Mouse (Mus musculus): ENCODE data around the gene Mpp2. TPM values are rescaled to one million over a fixed set of nuclear protein-coding genes. Genes with fewer than 3 reads are reported as not detected.

The Mpp2 gene
- 6.0 and 9.3 TPM in 2 replicates for polyA plus RNA-seq (2015; fragmentation: Nextera tagmentation; extraction: Ambion mirVana)

- Histone ChIP-seq H3K4me1 (replicated peaks) (peaks cover 20% of the 10 kb centered on the region), H3K36me3 (no peaks in the 10 kb centered on the region), H3K9ac (peak within 1 kb of the TSS; percentile 73), H3K9me3 (replicated peaks) (no peaks in the 10 kb centered on the region), H3K4me2 (peak within 1 kb of the TSS; percentile 97), H3K4me3 (peak within 1 kb of the TSS; percentile 81), H3K27ac (peak within 1 kb of the TSS; percentile 86), H3K27me3 (no peaks in the 10 kb centered on the region)
- peak; percentile 70 for ATAC-seq (replicated peaks; ENCODE audit: insufficient number of reproducible peaks, insufficient read depth, low FRiP score, low read depth)
- under 1% methylated on average over 49 of the region's 49 CpGs for WGBS
Measured at GRCm38 (mm10) chr11:102087931-102088898, at the start of gene Mpp2. Gene Mpp2 (minus strand): TSS chr11:102088515.

GRCm38 (mm10) chr11:102137625-102138446, 49.5 kb upstream of the Mpp2 start:
- Histone ChIP-seq H3K36me3 (no peaks in the 10 kb centered on the region), H3K27ac (no peak overlapping the region), H3K4me3 (peak overlapping the region; percentile 32), H3K9me3 (replicated peaks) (no peaks in the 10 kb centered on the region), H3K4me1 (replicated peaks) (peaks cover 9% of the 10 kb centered on the region), H3K4me2 (peak overlapping the region; percentile 61), H3K9ac (peak overlapping the region; percentile 47; the same call in 1 of the 2 replicates), H3K27me3 (peaks cover 27% of the 10 kb centered on the region)
- 39% methylated on average over 13 of the region's 13 CpGs for WGBS
- ATAC-seq (replicated peaks; ENCODE audit: insufficient number of reproducible peaks, insufficient read depth, low FRiP score, low read depth) = no peak

- Histone ChIP-seq H3K9ac (no peak overlapping the region), H3K4me1 (replicated peaks) (peaks cover 9% of the 10 kb centered on the region), H3K9me3 (replicated peaks) (no peaks in the 10 kb centered on the region), H3K36me3 (no peaks in the 10 kb centered on the region), H3K4me2 (no peak overlapping the region), H3K27ac (no peak overlapping the region), H3K27me3 (peaks cover 23% of the 10 kb centered on the region; the same call in 1 of the 2 replicates), H3K4me3 (no peak overlapping the region)
- 20% methylated on average over 4 of the region's 4 CpGs for WGBS
- no peak for ATAC-seq (replicated peaks; ENCODE audit: insufficient number of reproducible peaks, insufficient read depth, low FRiP score, low read depth)
Measured at GRCm38 (mm10) chr11:102134516-102134915, 46.2 kb upstream of the Mpp2 start.

- Histone ChIP-seq H3K9ac (no peak overlapping the region), H3K4me1 (replicated peaks) (no peaks in the 10 kb centered on the region), H3K36me3 (no peaks in the 10 kb centered on the region), H3K27me3 (peaks cover 7% of the 10 kb centered on the region; the same call in 1 of the 2 replicates), H3K27ac (no peak overlapping the region), H3K9me3 (replicated peaks) (no peaks in the 10 kb centered on the region), H3K4me2 (no peak overlapping the region), H3K4me3 (no peak overlapping the region)
- 71% methylated on average over 6 of the region's 6 CpGs for WGBS
- no peak for ATAC-seq (replicated peaks; ENCODE audit: insufficient number of reproducible peaks, insufficient read depth, low FRiP score, low read depth)
Measured at GRCm38 (mm10) chr11:102117386-102117785, 29.1 kb upstream of the Mpp2 start.

- no peak overlapping the region for H3K9ac ChIP-seq
- H3K27me3 ChIP-seq = peaks cover 4% of the 10 kb centered on the region; the same call in 1 of the 2 replicates
- H3K4me3 ChIP-seq = no peak overlapping the region
- H3K4me2 ChIP-seq = no peak overlapping the region
- 43% methylated on average over 8 of the region's 8 CpGs for WGBS
- H3K9me3 ChIP-seq (replicated peaks) = no peaks in the 10 kb centered on the region
- no peaks in the 10 kb centered on the region for H3K36me3 ChIP-seq
- H3K27ac ChIP-seq = no peak overlapping the region
- no peaks in the 10 kb centered on the region for H3K4me1 ChIP-seq (replicated peaks)
- no peak for ATAC-seq (replicated peaks; ENCODE audit: insufficient number of reproducible peaks, insufficient read depth, low FRiP score, low read depth)
Measured at GRCm38 (mm10) chr11:102116241-102116640, 27.9 kb upstream of the Mpp2 start.

GRCm38 (mm10) chr11:102111576-102111975, 23.3 kb upstream of the Mpp2 start:
- Histone ChIP-seq H3K9me3 (replicated peaks) (no peaks in the 10 kb centered on the region), H3K27ac (no peak overlapping the region), H3K9ac (no peak overlapping the region), H3K4me3 (no peak overlapping the region), H3K4me2 (no peak overlapping the region), H3K36me3 (no peaks in the 10 kb centered on the region), H3K4me1 (replicated peaks) (peaks cover 5% of the 10 kb centered on the region; the same call in 1 of the 2 replicates), H3K27me3 (peaks cover 42% of the 10 kb centered on the region)
- 34% methylated on average over 5 of the region's 5 CpGs for WGBS
- no peak for ATAC-seq (replicated peaks; ENCODE audit: insufficient number of reproducible peaks, insufficient read depth, low FRiP score, low read depth)

- no peak within 1 kb of the TSS for H3K9ac ChIP-seq
- no peaks in the 10 kb centered on the region for H3K36me3 ChIP-seq
- H3K9me3 ChIP-seq (replicated peaks) = no peaks in the 10 kb centered on the region
- peak within 1 kb of the TSS; percentile 26; the same call in 1 of the 2 replicates for H3K4me2 ChIP-seq
- H3K4me1 ChIP-seq (replicated peaks) = peaks cover 5% of the 10 kb centered on the region; the same call in 1 of the 2 replicates
- WGBS = 12% methylated on average over 9 of the region's 9 CpGs
- H3K27ac ChIP-seq = no peak within 1 kb of the TSS
- no peak for ATAC-seq (replicated peaks; ENCODE audit: insufficient number of reproducible peaks, insufficient read depth, low FRiP score, low read depth)
- 0 out of 2 replicates have a peak within 1 kb of the TSS, but pooled peaks have one; percentile 1 for H3K4me3 ChIP-seq
- H3K27me3 ChIP-seq = peaks cover 76% of the 10 kb centered on the region
Measured at GRCm38 (mm10) chr11:102107732-102108131, 19.4 kb upstream of the Mpp2 start, which contains the start of gene Pyy. Gene Pyy (minus strand): TSS chr11:102107832.

- ATAC-seq (replicated peaks; ENCODE audit: insufficient number of reproducible peaks, insufficient read depth, low FRiP score, low read depth) = no peak
- H3K9ac ChIP-seq = no peak overlapping the region
Measured at GRCm38 (mm10) chr11:102106911-102107310, 18.6 kb upstream of the Mpp2 start.

GRCm38 (mm10) chr11:102102485-102103258, 14.4 kb upstream of the Mpp2 start:
- peaks cover 92% of the 10 kb centered on the region for H3K27me3 ChIP-seq
- 13% methylated on average over 17 of the region's 17 CpGs for whole genome bisulfite sequencing
- no peak for ATAC-seq (replicated peaks; ENCODE audit: insufficient number of reproducible peaks, insufficient read depth, low FRiP score, low read depth)
- peaks cover 8% of the 10 kb centered on the region; the same call in 1 of the 2 replicates for H3K4me1 ChIP-seq (replicated peaks)
- no peak overlapping the region for H3K27ac ChIP-seq
- H3K36me3 ChIP-seq = no peaks in the 10 kb centered on the region
- no peak overlapping the region for H3K4me3 ChIP-seq
- H3K9me3 ChIP-seq (replicated peaks) = no peaks in the 10 kb centered on the region
- 0 out of 2 replicates have a peak overlapping the region, but pooled peaks have one; percentile 12 for H3K4me2 ChIP-seq
- no peak overlapping the region for H3K9ac ChIP-seq

More at GRCm38 (mm10) chr11:102106911-102107310, 18.6 kb upstream of the Mpp2 start:
- peaks cover 8% of the 10 kb centered on the region; the same call in 1 of the 2 replicates for H3K4me1 ChIP-seq (replicated peaks)
- WGBS = 2% methylated on average over 21 of the region's 21 CpGs
- H3K4me2 ChIP-seq = peak overlapping the region; percentile 26; the same call in 1 of the 2 replicates
- H3K4me3 ChIP-seq = 0 out of 2 replicates have a peak overlapping the region, but pooled peaks have one; percentile 1
- H3K27me3 ChIP-seq = peaks cover 82% of the 10 kb centered on the region
- H3K36me3 ChIP-seq = no peaks in the 10 kb centered on the region
- no peak overlapping the region for H3K27ac ChIP-seq
- H3K9me3 ChIP-seq (replicated peaks) = no peaks in the 10 kb centered on the region

- Histone ChIP-seq H3K27ac (no peak within 1 kb of the TSS), H3K36me3 (no peaks in the 10 kb centered on the region), H3K9me3 (replicated peaks) (no peaks in the 10 kb centered on the region), H3K4me3 (no peak within 1 kb of the TSS), H3K4me1 (replicated peaks) (peaks cover 16% of the 10 kb centered on the region), H3K9ac (no peak within 1 kb of the TSS), H3K27me3 (peaks cover 80% of the 10 kb centered on the region), H3K4me2 (no peak within 1 kb of the TSS)
- 76% methylated on average over 4 of the region's 4 CpGs for WGBS
- no peak for ATAC-seq (replicated peaks; ENCODE audit: insufficient number of reproducible peaks, insufficient read depth, low FRiP score, low read depth)
Measured at GRCm38 (mm10) chr11:102101219-102101618, 12.9 kb upstream of the Mpp2 start, which contains the start of gene Ppy. Gene Ppy (minus strand): TSS chr11:102101319.

Data from heart, embryonic 15.5 days (tissue).